Mouse (Mus musculus) pancreas, adult 10 weeks (tissue): ENCODE results near the gene Olfr374. TPM values are rescaled to one million over a fixed set of nuclear protein-coding genes. Genes with fewer than 3 reads are reported as not detected.

ENCODE experiments used
- polyA plus RNA-seq: library from polyadenylated mRNA; stranded (reverse); fragments of 350-450 nt; fragmentation: Illumina TruSeq; extraction: RNeasy Lipid Tissue Mini Kit (QIAGEN cat#74804); gene quantifications from one replicate; pipeline ENCODE4 v1.2.3, GENCODE M21; 2015; ENCODE audit warnings: low read depth, low replicate concordance; ENCODE audit not compliant: insufficient read depth

Gene Olfr374
- polyA plus RNA-seq: not detected

GRCm38 (mm10) chr8:72106740-72107139, at the start of gene Olfr374:
Gene Olfr374, plus strand, starts transcription at chr8:72107040.

GRCm38 (mm10) chr8:72082877-72083276, 24.0 kb upstream of the Olfr374 start, which contains the start of gene Olfr373:
Gene Olfr373, plus strand, starts transcription at chr8:72083177.

GRCm38 (mm10) chr8:72134756-72135445, 28.1 kb downstream of the Olfr374 start, which contains the start of gene Tpm4:
Gene Tpm4, plus strand, starts transcription at chr8:72134975.

GRCm38 (mm10) chr8:72160707-72161697, 54.2 kb downstream of the Olfr374 start, which contains the start of gene Rab8a:
Gene Rab8a, plus strand, starts transcription at chr8:72161200.

Other genes with a start within 250 kb of the Olfr374 start
- 1.6 TPM for gene Zfp709, start 225.0 kb upstream of the Olfr374 start, polyA plus RNA-seq
- 1.1 TPM for gene Zfp882, start 198.4 kb upstream of the Olfr374 start, polyA plus RNA-seq
- 3.9 TPM for gene Zfp617, start 198.4 kb upstream of the Olfr374 start, polyA plus RNA-seq
- gene Zfp961, start 156.0 kb upstream of the Olfr374 start, polyA plus RNA-seq: 1.7 TPM
- 0.76 TPM for gene Cyp4f18, start 97.4 kb upstream of the Olfr374 start, polyA plus RNA-seq
- not detected for gene Olfr372, start 65.8 kb upstream of the Olfr374 start, polyA plus RNA-seq
- not detected for gene Olfr373, start 23.9 kb upstream of the Olfr374 start, polyA plus RNA-seq
- 53.4 TPM for gene Tpm4, start 27.9 kb downstream of the Olfr374 start, polyA plus RNA-seq
- 15.3 TPM for gene Rab8a, start 54.2 kb downstream of the Olfr374 start, polyA plus RNA-seq
- gene Hsh2d, start 82.6 kb downstream of the Olfr374 start, polyA plus RNA-seq: not detected
- gene Cib3, start 105.8 kb downstream of the Olfr374 start, polyA plus RNA-seq: 0.41 TPM
- not detected for gene Gm11034, start 106.6 kb downstream of the Olfr374 start, polyA plus RNA-seq
- gene Fam32a, start 112.7 kb downstream of the Olfr374 start, polyA plus RNA-seq: 13.5 TPM
- 17.6 TPM for gene Ap1m1, start 133.0 kb downstream of the Olfr374 start, polyA plus RNA-seq
- gene Gm10282, start 198.2 kb downstream of the Olfr374 start, polyA plus RNA-seq: not detected
- gene Klf2, start 212.0 kb downstream of the Olfr374 start, polyA plus RNA-seq: 28.8 TPM